14 mouse cellular contexts compared by ENCODE assay signal in the genomic region with DNA sequence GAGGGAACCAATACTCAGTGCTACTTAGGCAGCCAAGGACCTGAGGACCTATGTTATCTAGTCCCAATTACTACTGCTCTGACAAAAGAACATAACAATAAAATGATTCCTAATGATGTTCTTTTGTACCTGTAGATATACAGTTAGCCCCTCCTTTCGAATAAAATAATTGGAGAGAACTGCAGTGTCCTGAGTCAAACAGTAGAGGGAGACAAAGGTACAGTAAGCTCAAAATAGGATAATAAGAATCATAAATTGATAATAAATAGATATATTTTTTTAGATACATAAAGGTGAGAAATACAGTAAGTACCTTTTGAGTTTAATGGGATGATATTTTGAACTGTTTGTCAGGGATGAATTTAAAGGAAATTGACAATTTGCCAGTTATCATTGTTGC. TPM values are rescaled to one million over a fixed set of nuclear protein-coding genes. Genes with fewer than 3 reads are reported as not detected.
DNase-seq lines count a peak whose midpoint lies in the region; ATAC-seq and TF ChIP-seq lines count a peak whose summit lies in the region.
"Had no signal": no experiment of that assay in that cellular context is flagged by ENCODE, and none has a peak within 500 bp of the region (broad histone marks: within the 10 kb centered on the region; RNA-seq: fewer than 3 reads in every experiment).

No protein-coding gene starts in this region.

- TF ChIP-seq EP300 in MEL (IDR thresholded peaks at IDR 0.05; ENCODE audit: low read depth in 1 of 2, low read length in 2 of 2): no peak

- no peak overlapping the region for H3K9ac ChIP-seq in kidney, embryonic 14.5 days (ENCODE audit: low read depth, low read length)
- H3K9ac ChIP-seq in MEL (ENCODE audit: control insufficient read depth, low read depth, low read length, poor library complexity, severe bottlenecking): no peak overlapping the region
- H3K9ac ChIP-seq: lung, embryonic 15.5 days had no signal

- ATAC-seq in kidney, embryonic 14.5 days (ENCODE audit: low FRiP score, low TSS enrichment): no peak
- peak; percentile 53; the same call in 1 of the 2 replicates for ATAC-seq in granulocyte monocyte progenitor cell, adult 5-6 weeks (replicated peaks; ENCODE audit: poor library complexity, severe bottlenecking)
- ATAC-seq: activated CD4-positive, CD25-positive, alpha-beta regulatory T cell, adult 4 months had no signal

- TF ChIP-seq RAD21 in MEL (IDR thresholded peaks at IDR 0.05; ENCODE audit: low read depth, low read length): peak; percentile 73

- no peaks in the 10 kb centered on the region for H3K9me3 ChIP-seq in kidney, embryonic 14.5 days (ENCODE audit: control insufficient read depth, low read length)
- no peaks in the 10 kb centered on the region for H3K9me3 ChIP-seq in MEL (replicated peaks; ENCODE audit: insufficient read depth, low read length)
- H3K9me3 ChIP-seq: lung, embryonic 15.5 days had no signal

- H3K27ac ChIP-seq in kidney, embryonic 14.5 days (ENCODE audit: low read depth, low read length): no peak overlapping the region
- no peak overlapping the region for H3K27ac ChIP-seq in MEL (ENCODE audit: control insufficient read depth, low read depth, low read length)
- H3K27ac ChIP-seq: lung, embryonic 15.5 days had no signal

- no peaks in the 10 kb centered on the region for H3K27me3 ChIP-seq in kidney, embryonic 14.5 days (ENCODE audit: control insufficient read depth, insufficient read depth, low read length)
- no peaks in the 10 kb centered on the region for H3K27me3 ChIP-seq in MEL (ENCODE audit: control insufficient read depth in 1 of 2, insufficient read depth in 2 of 2, low read length in 2 of 2)
- H3K27me3 ChIP-seq: lung, embryonic 15.5 days had no signal

- peak in 2 of 3 experiments; percentile 41 to 59; a peak in 3 of 6 replicates for TF ChIP-seq CTCF in MEL (IDR thresholded peaks at IDR 0.05 in 2 of 3, conservative IDR thresholded peaks at IDR 0.05 in 1 of 3; ENCODE audit: control insufficient read depth in 1 of 3, insufficient read depth in 1 of 3, low read depth in 2 of 3, low read length in 3 of 3, poor library complexity in 1 of 3, severe bottlenecking in 1 of 3)

- no peak for TF ChIP-seq POLR2A in MEL (IDR thresholded peaks at IDR 0.05; ENCODE audit: control insufficient read depth in 1 of 2, insufficient read depth in 1 of 2, low read depth in 1 of 2, low read length in 2 of 2, poor library complexity in 1 of 2)

- H3K36me3 ChIP-seq in kidney, embryonic 14.5 days (ENCODE audit: control insufficient read depth, insufficient read depth, low read length): no peaks in the 10 kb centered on the region
- no peaks in the 10 kb centered on the region for H3K36me3 ChIP-seq in MEL (ENCODE audit: control insufficient read depth in 1 of 2, insufficient read depth in 2 of 2, low read length in 2 of 2)
- H3K36me3 ChIP-seq: lung, embryonic 15.5 days had no signal

- no peaks in the 10 kb centered on the region for H3K4me1 ChIP-seq in kidney, embryonic 14.5 days (ENCODE audit: control insufficient read depth, insufficient read depth, low read length)
- H3K4me1 ChIP-seq in MEL (ENCODE audit: control insufficient read depth in 1 of 2, insufficient read depth in 2 of 2, low read length in 2 of 2): no peaks in the 10 kb centered on the region
- H3K4me1 ChIP-seq: lung, embryonic 15.5 days had no signal

- H3K4me2 ChIP-seq in kidney, embryonic 14.5 days (replicated peaks; ENCODE audit: low read depth, low read length): no peak overlapping the region
- H3K4me2 ChIP-seq: lung, embryonic 15.5 days had no signal

- DNase-seq in kidney, adult 9 months: peak; percentile 13
- DNase-seq in B cell, adult 2 months: peak; percentile 12 to 19
- DNase-seq in MEL (ENCODE audit: low read depth, low spot score): peak; percentile 24
- DNase-seq in right cerebral cortex, postnatal 25 days: no peak
- DNase-seq in neural tube, embryonic 10.5 days (ENCODE audit: extremely low spot score, low spot score): no peak
- no peak for DNase-seq in kidney, adult 11 months
- DNase-seq: cerebellum, adult 9-11 months had no signal

- whole genome bisulfite sequencing in kidney, embryonic 14.5 days: 60% methylated on average over 1 of the region's 1 CpGs

- no peaks in the 10 kb centered on the region for H3K79me2 ChIP-seq in MEL (ENCODE audit: control insufficient read depth, insufficient read depth, low read length, poor library complexity)

- H3K4me3 ChIP-seq in kidney, embryonic 14.5 days (ENCODE audit: low read length): no peak overlapping the region
- H3K4me3 ChIP-seq in MEL (ENCODE audit: control insufficient read depth in 1 of 2, insufficient read depth in 1 of 2, low read depth in 2 of 2, low read length in 2 of 2): no peak overlapping the region
- H3K4me3 ChIP-seq: lung, embryonic 15.5 days had no signal

TF ChIP-seq in MEL, 35 proteins besides CTCF, POLR2A, EP300 and RAD21:
- TF ChIP-seq JUND (IDR thresholded peaks at IDR 0.05; ENCODE audit: low read depth, low read length): no peak
- TF ChIP-seq ZC3H11A (IDR thresholded peaks at IDR 0.05; ENCODE audit: low read depth, low read length): 0 out of 2 replicates have a peak, but pooled peaks have one; percentile 30
- TF ChIP-seq MXI1 (IDR thresholded peaks at IDR 0.05; ENCODE audit: low read depth, low read length): no peak
- TF ChIP-seq MAZ (IDR thresholded peaks at IDR 0.05; ENCODE audit: low read depth, low read length): no peak
- TF ChIP-seq ZNF384 (IDR thresholded peaks at IDR 0.05; ENCODE audit: low read depth, low read length): no peak
- TF ChIP-seq SMC3 (IDR thresholded peaks at IDR 0.05; ENCODE audit: low read depth, low read length): peak; percentile 46

RNA-seq across cellular contexts. Expression of a gene that starts 36.6 kb away (rescaled TPM):
- not detected in 2 replicates for polyA plus RNA-seq in kidney, embryonic 14.5 days (2014; fragmentation: Nextera tagmentation; extraction: Ambion mirVana)
- not detected in 2 replicates for total RNA-seq in MEL (2012; rRNA removed)
- polyA plus RNA-seq in MEL (2012; ENCODE audit: insufficient read depth in 1 of 2, insufficient read length in 2 of 2, low read depth in 1 of 2, low replicate concordance in 2 of 2, missing spikeins in 1 of 2): not detected
- not detected in 2 replicates for total RNA-seq in granulocyte monocyte progenitor cell, adult 5-6 weeks (2014; fragmentation: Nextera tagmentation)
- not detected in 2 replicates for total RNA-seq in granulocyte monocyte progenitor cell, adult 5-6 weeks (2017)
- total RNA-seq: heart, adult 18-20 months; left cerebral cortex, adult 18-20 months had no signal
- polyA plus RNA-seq: activated CD4-positive, CD25-positive, alpha-beta regulatory T cell, adult 4 months; intestine, embryonic 14.5 days; lung, embryonic 15.5 days had no signal

RNA-seq across cellular contexts. Expression of a gene that starts 39.9 kb away (rescaled TPM):
- polyA plus RNA-seq in kidney, embryonic 14.5 days (2014; fragmentation: Nextera tagmentation; extraction: Ambion mirVana): 0.06 TPM in 1 of 2 replicates, not detected in the other
- not detected in 2 replicates for total RNA-seq in MEL (2012; rRNA removed)
- polyA plus RNA-seq in MEL (2012; ENCODE audit: insufficient read depth in 1 of 2, insufficient read length in 2 of 2, low read depth in 1 of 2, low replicate concordance in 2 of 2, missing spikeins in 1 of 2): under 1 TPM in 1 of 2 experiments, not detected in 1; 0.08 TPM
- total RNA-seq in granulocyte monocyte progenitor cell, adult 5-6 weeks (2014; fragmentation: Nextera tagmentation): not detected in 2 replicates
- total RNA-seq in granulocyte monocyte progenitor cell, adult 5-6 weeks (2017): 0.04 TPM in 1 of 2 replicates, not detected in the other
- polyA plus RNA-seq: intestine, embryonic 14.5 days had no signal

RNA-seq across cellular contexts. Expression of a gene that starts 54.6 kb away (rescaled TPM):
- polyA plus RNA-seq in kidney, embryonic 14.5 days (2014; fragmentation: Nextera tagmentation; extraction: Ambion mirVana): not detected in 2 replicates
- not detected in 2 replicates for total RNA-seq in MEL (2012; rRNA removed)
- polyA plus RNA-seq in MEL (2012; ENCODE audit: insufficient read depth in 1 of 2, insufficient read length in 2 of 2, low read depth in 1 of 2, low replicate concordance in 2 of 2, missing spikeins in 1 of 2): not detected
- total RNA-seq in granulocyte monocyte progenitor cell, adult 5-6 weeks (2014; fragmentation: Nextera tagmentation): not detected in 2 replicates
- not detected in 2 replicates for total RNA-seq in granulocyte monocyte progenitor cell, adult 5-6 weeks (2017)
- total RNA-seq: heart, adult 18-20 months; left cerebral cortex, adult 18-20 months had no signal
- polyA plus RNA-seq: activated CD4-positive, CD25-positive, alpha-beta regulatory T cell, adult 4 months; intestine, embryonic 14.5 days; lung, embryonic 15.5 days had no signal

Comparison
In these comparisons a context has a peak if more than half of its experiments do, and no peak if none do; other contexts are left out.
1. DNase-seq: peak in kidney, adult 9 months (single experiment), B cell, adult 2 months (2 of 2) and MEL (single experiment); none in right cerebral cortex, postnatal 25 days (single experiment), neural tube, embryonic 10.5 days (single experiment) and kidney, adult 11 months (single experiment).